Mouse (Mus musculus): ENCODE data around the gene Cep295. TPM values are rescaled to one million over a fixed set of nuclear protein-coding genes. Genes with fewer than 3 reads are reported as not detected.
"Not testable (repeated sequence)": the region's sequence is repeated elsewhere in the genome, so short reads cannot be mapped to it uniquely, and the experiment has no call there.

Cep295 gene
- polyA plus RNA-seq, 1 experiment from 2014 or later: 11.7 TPM

GRCm38 (mm10) chr9:15317223-15318169 is 40.1 kb downstream of the Cep295 start:
- no peak overlapping the region for H3K4me3 ChIP-seq (replicated peaks)
- H3K9me3 ChIP-seq: no peaks in the 10 kb centered on the region
- H3K36me3 ChIP-seq: peaks cover 27% of the 10 kb centered on the region
- no peak overlapping the region for H3K9ac ChIP-seq
- H3K4me2 ChIP-seq (replicated peaks): no peak overlapping the region
- no peak overlapping the region for H3K27ac ChIP-seq
- H3K4me1 ChIP-seq (replicated peaks): no peaks in the 10 kb centered on the region
- 54% methylated on average over 5 of the region's 5 CpGs for WGBS
- 0 out of 2 replicates have a peak, but pooled peaks have one; percentile 26 for ATAC-seq
- H3K27me3 ChIP-seq (replicated peaks): no peaks in the 10 kb centered on the region

- 87% methylated on average over 2 of the region's 2 CpGs for WGBS
- not testable (repeated sequence) for H3K4me1 ChIP-seq (replicated peaks); H3K27me3 ChIP-seq (replicated peaks); H3K27ac ChIP-seq; H3K4me2 ChIP-seq (replicated peaks); H3K9ac ChIP-seq; H3K9me3 ChIP-seq; H3K4me3 ChIP-seq (replicated peaks); ATAC-seq
- peaks cover 34% of the 10 kb centered on the region for H3K36me3 ChIP-seq
These were observed 41.3 kb downstream of the Cep295 start for GRCm38 (mm10) chr9:15316296-15316695.

GRCm38 (mm10) chr9:15314619-15315018 is 43.0 kb downstream of the Cep295 start:
- Histone ChIP-seq H3K4me3 (replicated peaks) (no peak overlapping the region), H3K9me3 (no peaks in the 10 kb centered on the region), H3K4me2 (replicated peaks) (no peak overlapping the region), H3K9ac (no peak overlapping the region), H3K4me1 (replicated peaks) (no peaks in the 10 kb centered on the region), H3K27me3 (replicated peaks) (no peaks in the 10 kb centered on the region), H3K27ac (no peak overlapping the region), H3K36me3 (peaks cover 39% of the 10 kb centered on the region)
- WGBS: 95% methylated on average over 1 of the region's 1 CpGs
- ATAC-seq: no peak

- ATAC-seq: no peak
- H3K9me3 ChIP-seq: no peaks in the 10 kb centered on the region
- H3K9ac ChIP-seq: no peak overlapping the region
- H3K36me3 ChIP-seq: peaks cover 47% of the 10 kb centered on the region
- no peak overlapping the region for H3K27ac ChIP-seq
- no peaks in the 10 kb centered on the region for H3K27me3 ChIP-seq (replicated peaks)
- peaks cover 4% of the 10 kb centered on the region; the same call in 1 of the 2 replicates for H3K4me1 ChIP-seq (replicated peaks)
- H3K4me3 ChIP-seq (replicated peaks): no peak overlapping the region
- WGBS: 92% methylated on average over 5 of the region's 5 CpGs
- no peak overlapping the region for H3K4me2 ChIP-seq (replicated peaks)
These were observed 44.0 kb downstream of the Cep295 start for GRCm38 (mm10) chr9:15313633-15314032.

GRCm38 (mm10) chr9:15312054-15312735 is 45.4 kb downstream of the Cep295 start:
- ATAC-seq: no peak
- Histone ChIP-seq H3K4me1 (replicated peaks) (peaks cover 11% of the 10 kb centered on the region; the same call in 1 of the 2 replicates), H3K4me2 (replicated peaks) (no peak overlapping the region), H3K4me3 (replicated peaks) (no peak overlapping the region), H3K27ac (no peak overlapping the region), H3K9ac (no peak overlapping the region), H3K27me3 (replicated peaks) (no peaks in the 10 kb centered on the region), H3K9me3 (no peaks in the 10 kb centered on the region), H3K36me3 (peaks cover 43% of the 10 kb centered on the region)
- WGBS: 85% methylated on average over 2 of the region's 2 CpGs

- Histone ChIP-seq H3K9me3 (no peaks in the 10 kb centered on the region), H3K9ac (no peak overlapping the region), H3K4me1 (replicated peaks) (peaks cover 11% of the 10 kb centered on the region; the same call in 1 of the 2 replicates), H3K4me3 (replicated peaks) (no peak overlapping the region), H3K4me2 (replicated peaks) (no peak overlapping the region), H3K27me3 (replicated peaks) (no peaks in the 10 kb centered on the region), H3K36me3 (peaks cover 40% of the 10 kb centered on the region), H3K27ac (no peak overlapping the region)
- ATAC-seq: no peak
- WGBS: 76% methylated on average over 1 of the region's 1 CpGs
These were observed 47.4 kb downstream of the Cep295 start for GRCm38 (mm10) chr9:15310179-15310578.

GRCm38 (mm10) chr9:15309425-15309824 is 48.2 kb downstream of the Cep295 start:
- Histone ChIP-seq H3K4me1 (replicated peaks) (peaks cover 11% of the 10 kb centered on the region; the same call in 1 of the 2 replicates), H3K4me3 (replicated peaks) (no peak overlapping the region; the same call in 1 of the 2 replicates), H3K27me3 (replicated peaks) (no peaks in the 10 kb centered on the region), H3K27ac (no peak overlapping the region), H3K9ac (no peak overlapping the region), H3K4me2 (replicated peaks) (peak overlapping the region; percentile 45), H3K9me3 (no peaks in the 10 kb centered on the region), H3K36me3 (peaks cover 33% of the 10 kb centered on the region)
- ATAC-seq: no peak
- WGBS: 49% methylated on average over 4 of the region's 4 CpGs

- ATAC-seq: no peak
- Histone ChIP-seq H3K36me3 (peaks cover 24% of the 10 kb centered on the region), H3K4me1 (replicated peaks) (peaks cover 11% of the 10 kb centered on the region; the same call in 1 of the 2 replicates), H3K4me3 (replicated peaks) (no peak overlapping the region), H3K9me3 (no peaks in the 10 kb centered on the region), H3K4me2 (replicated peaks) (peak overlapping the region; percentile 52), H3K27me3 (replicated peaks) (no peaks in the 10 kb centered on the region), H3K27ac (no peak overlapping the region), H3K9ac (no peak overlapping the region)
- 36% methylated on average over 2 of the region's 2 CpGs for WGBS
These were observed 49.3 kb downstream of the Cep295 start for GRCm38 (mm10) chr9:15308254-15308653.

GRCm38 (mm10) chr9:15307257-15307656 is 50.3 kb downstream of the Cep295 start:
- H3K27me3 ChIP-seq (replicated peaks): no peaks in the 10 kb centered on the region
- no peak for ATAC-seq
- 10% methylated on average over 6 of the region's 6 CpGs for WGBS

GRCm38 (mm10) chr9:15306398-15307119 is 51.0 kb downstream of the Cep295 start, which contains the start of gene 4931406C07Rik:
TSS of gene 4931406C07Rik (minus strand) at chr9:15306448.
- WGBS: under 1% methylated on average over 35 of the region's 35 CpGs
- Histone ChIP-seq H3K9ac (peak within 1 kb of the TSS; percentile 99), H3K4me2 (replicated peaks) (peak within 1 kb of the TSS; percentile 52), H3K4me1 (replicated peaks) (peaks cover 11% of the 10 kb centered on the region; the same call in 1 of the 2 replicates), H3K4me3 (replicated peaks) (peak within 1 kb of the TSS; percentile 90), H3K36me3 (peaks cover 13% of the 10 kb centered on the region; the same call in 1 of the 2 replicates), H3K27me3 (replicated peaks) (no peaks in the 10 kb centered on the region), H3K9me3 (no peaks in the 10 kb centered on the region), H3K27ac (peak within 1 kb of the TSS; percentile 95)
- peak; percentile 73 for ATAC-seq

More at GRCm38 (mm10) chr9:15307257-15307656, 50.3 kb downstream of the Cep295 start:
- H3K27ac ChIP-seq: no peak overlapping the region
- peaks cover 19% of the 10 kb centered on the region; the same call in 1 of the 2 replicates for H3K36me3 ChIP-seq
- no peaks in the 10 kb centered on the region for H3K9me3 ChIP-seq
- H3K4me1 ChIP-seq (replicated peaks): peaks cover 11% of the 10 kb centered on the region; the same call in 1 of the 2 replicates
- H3K9ac ChIP-seq: peak overlapping the region; percentile 99
- H3K4me3 ChIP-seq (replicated peaks): peak overlapping the region; percentile 90
- peak overlapping the region; percentile 52 for H3K4me2 ChIP-seq (replicated peaks)

- H3K4me1 ChIP-seq (replicated peaks): peaks cover 11% of the 10 kb centered on the region; the same call in 1 of the 2 replicates
- WGBS: 12% methylated on average over 45 of the region's 45 CpGs
- ATAC-seq: peak; percentile 96
These were observed 51.8 kb downstream of the Cep295 start, which contains the start of gene Taf1d for GRCm38 (mm10) chr9:15305503-15306397. TSS of gene Taf1d (plus strand) at chr9:15306214.

More at GRCm38 (mm10) chr9:15305503-15306397, 51.8 kb downstream of the Cep295 start, which contains the start of gene Taf1d:
- H3K4me2 ChIP-seq (replicated peaks): peak within 1 kb of the TSS; percentile 52
- H3K36me3 ChIP-seq: peaks cover 13% of the 10 kb centered on the region; the same call in 1 of the 2 replicates
- peak within 1 kb of the TSS; percentile 90 for H3K4me3 ChIP-seq (replicated peaks)
- no peaks in the 10 kb centered on the region for H3K9me3 ChIP-seq
- H3K9ac ChIP-seq: peak within 1 kb of the TSS; percentile 99
- H3K27me3 ChIP-seq (replicated peaks): no peaks in the 10 kb centered on the region
- peak within 1 kb of the TSS; percentile 95 for H3K27ac ChIP-seq

Measured in intestine, embryonic 15.5 days (tissue).